Mouse (Mus musculus) gastrocnemius, postnatal 25 days (tissue): ENCODE measurements at regions not wholly inside any gene's neighbourhood (a gene's known extent, or its start where the extent isn't known, plus 50 kb on each side); places are given as distances from the start of the nearest gene placed in this dataset.

Experiments
- DNase-seq: peaks from one replicate; pipeline ENCODE4 v3.0.0; 2022

- DNase-seq, result no peak
Observed at GRCm38 (mm10) chr8:57191153-57191552, 129.6 kb upstream of the Hand2 start.

GRCm38 (mm10) chr8:57200280-57200679 is 120.5 kb upstream of the Hand2 start:
- no peak for DNase-seq

GRCm38 (mm10) chr8:57209584-57209983 is 111.2 kb upstream of the Hand2 start:
- DNase-seq, result no peak

GRCm38 (mm10) chr8:57213066-57213465 is 107.7 kb upstream of the Hand2 start:
- DNase-seq, result no peak

GRCm38 (mm10) chr8:57213982-57214930 is 106.5 kb upstream of the Hand2 start:
- DNase-seq, result peak; percentile 9

- DNase-seq, result no peak
Observed at GRCm38 (mm10) chr8:57230594-57230993, 90.2 kb upstream of the Hand2 start.

- DNase-seq, result no peak
Observed at GRCm38 (mm10) chr8:57242301-57242700, 78.5 kb upstream of the Hand2 start.

- no peak for DNase-seq
Observed at GRCm38 (mm10) chr8:57249061-57249460, 71.7 kb upstream of the Hand2 start.
